Mouse (Mus musculus) cortical plate, adult 2 months (tissue): ENCODE measurements at regions not wholly inside any gene's neighbourhood (a gene's known extent, or its start where the extent isn't known, plus 50 kb on each side); places are given as distances from the start of the nearest gene placed in this dataset.

Source experiments
- CTCF ChIP-seq: fragments of 200-500 bp; IDR thresholded peaks from 2 replicates; pipeline ENCODE4 v1.5.1; 2011; ENCODE audit warnings: mild to moderate bottlenecking, control low read depth, low read length; ENCODE audit not compliant: insufficient read depth; ENCODE audit errors: extremely low read depth
- POLR2A ChIP-seq: fragments of 200-500 bp; IDR thresholded peaks from 2 replicates; pipeline ENCODE4 v1.6.1; 2011; ENCODE audit warnings: mild to moderate bottlenecking, low read length, control low read depth; ENCODE audit not compliant: insufficient read depth; ENCODE audit errors: extremely low read depth

- TF ChIP-seq POLR2A (no peak), CTCF (no peak)
These were observed 351.5 kb upstream of the BC052040 start for GRCm38 (mm10) chr2:115230041-115230440.
